Mouse (Mus musculus): ENCODE measurements around the gene Rab3ip. TPM values are rescaled to one million over a fixed set of nuclear protein-coding genes. Genes with fewer than 3 reads are reported as not detected.

Rab3ip gene
- polyA plus RNA-seq, 1 experiment: 225 TPM

- TF ChIP-seq CTCF (IDR thresholded peaks at IDR 0.05; ENCODE audit: control insufficient read depth, insufficient read depth, insufficient replicate concordance, low read depth, low read length) (no peak), POLR2A (IDR thresholded peaks at IDR 0.05; ENCODE audit: control insufficient read depth, low read depth, low read length) (no peak)
- H3K27ac ChIP-seq (ENCODE audit: control insufficient read depth, insufficient read depth, low read depth, low read length): no peak within 1 kb of the TSS
- H3K4me1 ChIP-seq (ENCODE audit: control insufficient read depth, insufficient read depth, low read length): no peaks in the 10 kb centered on the region
- no peaks in the 10 kb centered on the region for H3K27me3 ChIP-seq (ENCODE audit: control insufficient read depth, insufficient read depth, low read length)
- no peak within 1 kb of the TSS for H3K4me3 ChIP-seq (ENCODE audit: control insufficient read depth, low read depth, low read length)
- no peaks in the 10 kb centered on the region for H3K36me3 ChIP-seq (ENCODE audit: control insufficient read depth, insufficient read depth, low read length)
Measured at GRCm38 (mm10) chr10:116986264-116987082, 35.9 kb upstream of the Rab3ip start, which contains the start of gene Best3. Best3 (plus strand) TSS chr10:116986314.

- no peak overlapping the region for H3K4me3 ChIP-seq (ENCODE audit: control insufficient read depth, low read depth, low read length)
- H3K27me3 ChIP-seq (ENCODE audit: control insufficient read depth, insufficient read depth, low read length): no peaks in the 10 kb centered on the region
- H3K4me1 ChIP-seq (ENCODE audit: control insufficient read depth, insufficient read depth, low read length): no peaks in the 10 kb centered on the region
- no peaks in the 10 kb centered on the region for H3K36me3 ChIP-seq (ENCODE audit: control insufficient read depth, insufficient read depth, low read length)
- TF ChIP-seq CTCF (IDR thresholded peaks at IDR 0.05; ENCODE audit: control insufficient read depth, insufficient read depth, insufficient replicate concordance, low read depth, low read length): no peak
- no peak for TF ChIP-seq POLR2A (IDR thresholded peaks at IDR 0.05; ENCODE audit: control insufficient read depth, low read depth, low read length)
- H3K27ac ChIP-seq (ENCODE audit: control insufficient read depth, insufficient read depth, low read depth, low read length): no peak overlapping the region
Measured at GRCm38 (mm10) chr10:116984836-116985235, 34.3 kb upstream of the Rab3ip start.

- Histone ChIP-seq H3K4me3 (ENCODE audit: control insufficient read depth, low read depth, low read length) (no peak overlapping the region), H3K27me3 (ENCODE audit: control insufficient read depth, insufficient read depth, low read length) (no peaks in the 10 kb centered on the region), H3K36me3 (ENCODE audit: control insufficient read depth, insufficient read depth, low read length) (no peaks in the 10 kb centered on the region), H3K27ac (ENCODE audit: control insufficient read depth, insufficient read depth, low read depth, low read length) (no peak overlapping the region), H3K4me1 (ENCODE audit: control insufficient read depth, insufficient read depth, low read length) (no peaks in the 10 kb centered on the region)
- TF ChIP-seq CTCF (IDR thresholded peaks at IDR 0.05; ENCODE audit: control insufficient read depth, insufficient read depth, insufficient replicate concordance, low read depth, low read length): no peak
- no peak for TF ChIP-seq POLR2A (IDR thresholded peaks at IDR 0.05; ENCODE audit: control insufficient read depth, low read depth, low read length)
Measured at GRCm38 (mm10) chr10:116982526-116982925, 32.0 kb upstream of the Rab3ip start.

- TF ChIP-seq POLR2A (IDR thresholded peaks at IDR 0.05; ENCODE audit: control insufficient read depth, low read depth, low read length) (no peak), CTCF (IDR thresholded peaks at IDR 0.05; ENCODE audit: control insufficient read depth, insufficient read depth, insufficient replicate concordance, low read depth, low read length) (peak; percentile 11; the same call in 1 of the 2 replicates)
Measured at GRCm38 (mm10) chr10:116980888-116981287, 30.3 kb upstream of the Rab3ip start.

DNA sequence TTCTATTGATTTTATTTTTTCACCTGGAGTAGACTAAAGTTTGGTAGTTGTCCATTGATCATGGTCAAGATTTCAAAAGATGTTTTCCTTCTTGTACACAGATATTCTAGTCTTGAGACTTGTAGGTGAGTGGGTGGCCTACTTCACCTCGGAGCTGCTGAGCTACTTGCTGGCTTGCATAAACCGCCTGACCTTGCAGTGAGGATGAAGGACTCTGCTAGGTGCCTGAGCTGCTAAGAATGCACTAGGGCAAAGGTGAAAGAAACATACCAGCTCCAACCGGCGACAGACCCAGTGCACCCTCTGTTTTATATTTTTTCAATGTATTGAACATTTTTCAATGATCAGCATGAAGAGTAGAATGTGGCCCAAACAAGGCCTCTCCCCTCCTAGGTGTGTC, 29.7 kb upstream of the Rab3ip start:
- H3K4me1 ChIP-seq (ENCODE audit: control insufficient read depth, insufficient read depth, low read length): no peaks in the 10 kb centered on the region
- no peaks in the 10 kb centered on the region for H3K36me3 ChIP-seq (ENCODE audit: control insufficient read depth, insufficient read depth, low read length)
- H3K27ac ChIP-seq (ENCODE audit: control insufficient read depth, insufficient read depth, low read depth, low read length): no peak overlapping the region
- TF ChIP-seq POLR2A (IDR thresholded peaks at IDR 0.05; ENCODE audit: control insufficient read depth, low read depth, low read length) (no peak), CTCF (IDR thresholded peaks at IDR 0.05; ENCODE audit: control insufficient read depth, insufficient read depth, insufficient replicate concordance, low read depth, low read length) (no peak)
- H3K4me3 ChIP-seq (ENCODE audit: control insufficient read depth, low read depth, low read length): no peak overlapping the region
- H3K27me3 ChIP-seq (ENCODE audit: control insufficient read depth, insufficient read depth, low read length): no peaks in the 10 kb centered on the region

More at GRCm38 (mm10) chr10:116980888-116981287, 30.3 kb upstream of the Rab3ip start:
- no peaks in the 10 kb centered on the region for H3K27me3 ChIP-seq (ENCODE audit: control insufficient read depth, insufficient read depth, low read length)
- H3K36me3 ChIP-seq (ENCODE audit: control insufficient read depth, insufficient read depth, low read length): no peaks in the 10 kb centered on the region
- H3K27ac ChIP-seq (ENCODE audit: control insufficient read depth, insufficient read depth, low read depth, low read length): no peak overlapping the region
- no peaks in the 10 kb centered on the region for H3K4me1 ChIP-seq (ENCODE audit: control insufficient read depth, insufficient read depth, low read length)
- H3K4me3 ChIP-seq (ENCODE audit: control insufficient read depth, low read depth, low read length): no peak overlapping the region

GRCm38 (mm10) chr10:116978841-116979240, 28.3 kb upstream of the Rab3ip start:
- Histone ChIP-seq H3K27me3 (ENCODE audit: control insufficient read depth, insufficient read depth, low read length) (no peaks in the 10 kb centered on the region), H3K4me1 (ENCODE audit: control insufficient read depth, insufficient read depth, low read length) (no peaks in the 10 kb centered on the region), H3K27ac (ENCODE audit: control insufficient read depth, insufficient read depth, low read depth, low read length) (no peak overlapping the region), H3K4me3 (ENCODE audit: control insufficient read depth, low read depth, low read length) (no peak overlapping the region), H3K36me3 (ENCODE audit: control insufficient read depth, insufficient read depth, low read length) (no peaks in the 10 kb centered on the region)
- TF ChIP-seq CTCF (IDR thresholded peaks at IDR 0.05; ENCODE audit: control insufficient read depth, insufficient read depth, insufficient replicate concordance, low read depth, low read length) (no peak), POLR2A (IDR thresholded peaks at IDR 0.05; ENCODE audit: control insufficient read depth, low read depth, low read length) (no peak)

DNA sequence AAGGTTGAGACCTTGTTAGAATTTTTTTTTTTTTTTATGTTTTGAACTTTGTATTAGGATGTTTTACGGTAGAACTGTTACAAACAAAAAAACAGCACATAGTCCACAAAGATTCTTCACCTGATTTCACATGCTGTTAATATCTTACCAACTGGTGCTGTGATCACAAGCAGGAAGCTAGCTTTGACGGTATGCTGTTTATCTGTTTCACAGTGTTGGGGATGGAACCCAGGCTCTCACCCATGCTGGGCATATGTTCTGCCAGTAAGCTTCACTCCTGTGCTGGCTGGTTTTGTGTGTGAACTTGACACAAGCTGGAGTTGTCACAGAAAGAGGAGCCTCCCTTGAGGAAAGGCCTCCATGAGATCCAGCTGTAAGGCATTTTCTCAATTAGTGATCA, 27.3 kb upstream of the Rab3ip start:
- peaks cover 5% of the 10 kb centered on the region for H3K4me1 ChIP-seq (ENCODE audit: control insufficient read depth, insufficient read depth, low read length)
- H3K27me3 ChIP-seq (ENCODE audit: control insufficient read depth, insufficient read depth, low read length): no peaks in the 10 kb centered on the region
- TF ChIP-seq CTCF (IDR thresholded peaks at IDR 0.05; ENCODE audit: control insufficient read depth, insufficient read depth, insufficient replicate concordance, low read depth, low read length): no peak
- TF ChIP-seq POLR2A (IDR thresholded peaks at IDR 0.05; ENCODE audit: control insufficient read depth, low read depth, low read length): no peak
- H3K4me3 ChIP-seq (ENCODE audit: control insufficient read depth, low read depth, low read length): no peak overlapping the region
- H3K36me3 ChIP-seq (ENCODE audit: control insufficient read depth, insufficient read depth, low read length): no peaks in the 10 kb centered on the region
- H3K27ac ChIP-seq (ENCODE audit: control insufficient read depth, insufficient read depth, low read depth, low read length): no peak overlapping the region

All from testis, adult 2 months (tissue).